Mouse (Mus musculus): ENCODE data around the gene Zfand3. TPM values are rescaled to one million over a fixed set of nuclear protein-coding genes. Genes with fewer than 3 reads are reported as not detected.
A peak's percentile ranks its signal among the peaks of the same experiment; 100 is the strongest.

Zfand3 gene
- polyA plus RNA-seq, 1 experiment, result 122 TPM

DNA sequence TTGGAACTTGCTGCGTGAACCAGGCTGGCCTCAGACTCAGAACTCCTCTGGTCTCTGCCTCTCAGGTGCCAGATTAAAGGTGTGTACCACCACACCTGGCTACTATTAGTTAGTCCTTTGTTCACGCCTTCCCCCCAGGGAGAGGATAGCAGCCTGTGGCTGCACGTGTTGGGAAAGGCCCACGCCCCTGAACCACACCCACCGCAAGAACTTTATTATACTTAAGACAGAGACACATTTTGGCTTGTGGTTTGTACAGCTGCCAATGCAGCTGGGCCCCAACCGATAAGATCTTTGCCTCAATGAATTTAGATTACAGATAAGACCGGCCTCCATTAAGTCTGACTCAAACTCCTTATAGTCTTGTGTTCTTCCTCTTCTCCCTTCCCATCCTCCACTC, 24.7 kb upstream of the Zfand3 start:
- Histone ChIP-seq H3K4me1 (ENCODE audit: control insufficient read depth, insufficient read depth, low read length) (no peaks in the 10 kb centered on the region; the same call in 1 of the 2 replicates), H3K4me3 (replicated peaks; ENCODE audit: extremely low read depth, low read depth, low read length) (no peak overlapping the region)
- TF ChIP-seq CTCF (IDR thresholded peaks at IDR 0.05; ENCODE audit: insufficient read depth, low read length), result no peak
- no peak for TF ChIP-seq POLR2A (IDR thresholded peaks at IDR 0.05; ENCODE audit: borderline replicate concordance, extremely low read depth, low read depth, low read length)
- DNase-seq, result no peak
- 57% methylated on average over 7 of the region's 7 CpGs for WGBS

- TF ChIP-seq CTCF (IDR thresholded peaks at IDR 0.05; ENCODE audit: insufficient read depth, low read length), result no peak
- no peak for TF ChIP-seq POLR2A (IDR thresholded peaks at IDR 0.05; ENCODE audit: borderline replicate concordance, extremely low read depth, low read depth, low read length)
- Histone ChIP-seq H3K4me3 (replicated peaks; ENCODE audit: extremely low read depth, low read depth, low read length) (no peak overlapping the region), H3K4me1 (ENCODE audit: control insufficient read depth, insufficient read depth, low read length) (peaks cover 4% of the 10 kb centered on the region; the same call in 1 of the 2 replicates)
- no peak for DNase-seq
- 63% methylated on average over 8 of the region's 8 CpGs for WGBS
These were observed 23.0 kb upstream of the Zfand3 start for GRCm38 (mm10) chr17:29981568-29981967.

DNA sequence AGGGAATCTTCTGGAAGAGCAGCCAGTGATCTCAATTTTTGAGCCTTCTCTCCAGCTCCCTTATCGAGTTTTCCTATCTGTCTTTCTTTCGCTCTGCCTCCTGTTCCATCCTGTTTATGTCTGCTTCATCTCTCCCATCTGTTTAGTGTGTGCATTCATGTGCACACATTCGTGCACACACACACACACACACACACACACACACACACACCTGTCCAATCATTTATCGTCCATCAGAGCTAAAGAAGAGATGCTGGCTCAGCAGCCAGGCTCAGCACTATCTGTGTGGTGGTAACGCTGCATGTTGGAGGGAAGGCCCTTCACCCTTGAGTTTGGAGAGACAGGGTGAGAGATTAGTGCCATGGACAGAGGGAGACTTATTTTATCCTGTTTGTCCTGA, 21.3 kb upstream of the Zfand3 start:
- H3K4me3 ChIP-seq (replicated peaks; ENCODE audit: extremely low read depth, low read depth, low read length), result no peak overlapping the region
- TF ChIP-seq CTCF (IDR thresholded peaks at IDR 0.05; ENCODE audit: insufficient read depth, low read length) (no peak), POLR2A (IDR thresholded peaks at IDR 0.05; ENCODE audit: borderline replicate concordance, extremely low read depth, low read depth, low read length) (no peak)
- 67% methylated on average over 5 of the region's 5 CpGs for WGBS
- no peak for DNase-seq
- H3K4me1 ChIP-seq (ENCODE audit: control insufficient read depth, insufficient read depth, low read length), result peaks cover 4% of the 10 kb centered on the region; the same call in 1 of the 2 replicates

GRCm38 (mm10) chr17:29984931-29985330, 19.6 kb upstream of the Zfand3 start:
- no peak for DNase-seq
- TF ChIP-seq POLR2A (IDR thresholded peaks at IDR 0.05; ENCODE audit: borderline replicate concordance, extremely low read depth, low read depth, low read length) (no peak), CTCF (IDR thresholded peaks at IDR 0.05; ENCODE audit: insufficient read depth, low read length) (no peak)
- 73% methylated on average over 7 of the region's 7 CpGs for WGBS
- H3K4me1 ChIP-seq (ENCODE audit: control insufficient read depth, insufficient read depth, low read length), result peaks cover 4% of the 10 kb centered on the region; the same call in 1 of the 2 replicates
- H3K4me3 ChIP-seq (replicated peaks; ENCODE audit: extremely low read depth, low read depth, low read length), result no peak overlapping the region

DNA sequence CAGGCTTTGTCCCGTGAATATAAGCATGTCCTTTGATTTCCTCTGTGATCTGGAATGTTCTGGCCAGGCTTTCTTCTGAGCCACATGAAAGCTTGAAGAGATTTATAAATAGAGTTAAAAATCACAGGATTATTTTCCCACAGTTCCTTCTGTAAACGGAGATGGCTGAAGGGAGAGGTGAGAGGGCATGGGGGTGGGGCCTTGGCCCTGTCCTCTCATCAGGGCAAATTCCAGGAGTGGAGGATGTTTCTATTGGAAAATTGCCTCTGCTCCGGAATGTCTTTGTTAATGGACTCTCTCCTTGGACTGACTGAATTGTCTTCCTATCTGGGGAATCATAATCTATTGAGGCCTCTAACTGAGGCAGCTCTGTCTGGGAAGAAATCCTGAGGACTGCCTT, 19.0 kb upstream of the Zfand3 start:
- WGBS, result 13% methylated on average over 3 of the region's 3 CpGs
- peaks cover 4% of the 10 kb centered on the region; the same call in 1 of the 2 replicates for H3K4me1 ChIP-seq (ENCODE audit: control insufficient read depth, insufficient read depth, low read length)
- no peak overlapping the region for H3K4me3 ChIP-seq (replicated peaks; ENCODE audit: extremely low read depth, low read depth, low read length)
- DNase-seq, result peak; percentile 13
- no peak for TF ChIP-seq CTCF (IDR thresholded peaks at IDR 0.05; ENCODE audit: insufficient read depth, low read length)
- no peak for TF ChIP-seq POLR2A (IDR thresholded peaks at IDR 0.05; ENCODE audit: borderline replicate concordance, extremely low read depth, low read depth, low read length)

- TF ChIP-seq CTCF (IDR thresholded peaks at IDR 0.05; ENCODE audit: insufficient read depth, low read length), result no peak
- no peak for TF ChIP-seq POLR2A (IDR thresholded peaks at IDR 0.05; ENCODE audit: borderline replicate concordance, extremely low read depth, low read depth, low read length)
- no peak for DNase-seq
- H3K4me1 ChIP-seq (ENCODE audit: control insufficient read depth, insufficient read depth, low read length), result peaks cover 4% of the 10 kb centered on the region; the same call in 1 of the 2 replicates
- WGBS, result 23% methylated on average over 5 of the region's 5 CpGs
- no peak overlapping the region for H3K4me3 ChIP-seq (replicated peaks; ENCODE audit: extremely low read depth, low read depth, low read length)
These were observed 16.4 kb upstream of the Zfand3 start for GRCm38 (mm10) chr17:29988141-29988540.

GRCm38 (mm10) chr17:29989653-29990052, 14.9 kb upstream of the Zfand3 start:
- WGBS, result 78% methylated on average over 5 of the region's 5 CpGs
- peaks cover 4% of the 10 kb centered on the region; the same call in 1 of the 2 replicates for H3K4me1 ChIP-seq (ENCODE audit: control insufficient read depth, insufficient read depth, low read length)
- TF ChIP-seq POLR2A (IDR thresholded peaks at IDR 0.05; ENCODE audit: borderline replicate concordance, extremely low read depth, low read depth, low read length) (no peak), CTCF (IDR thresholded peaks at IDR 0.05; ENCODE audit: insufficient read depth, low read length) (no peak)
- DNase-seq, result no peak
- H3K4me3 ChIP-seq (replicated peaks; ENCODE audit: extremely low read depth, low read depth, low read length), result no peak overlapping the region

DNA sequence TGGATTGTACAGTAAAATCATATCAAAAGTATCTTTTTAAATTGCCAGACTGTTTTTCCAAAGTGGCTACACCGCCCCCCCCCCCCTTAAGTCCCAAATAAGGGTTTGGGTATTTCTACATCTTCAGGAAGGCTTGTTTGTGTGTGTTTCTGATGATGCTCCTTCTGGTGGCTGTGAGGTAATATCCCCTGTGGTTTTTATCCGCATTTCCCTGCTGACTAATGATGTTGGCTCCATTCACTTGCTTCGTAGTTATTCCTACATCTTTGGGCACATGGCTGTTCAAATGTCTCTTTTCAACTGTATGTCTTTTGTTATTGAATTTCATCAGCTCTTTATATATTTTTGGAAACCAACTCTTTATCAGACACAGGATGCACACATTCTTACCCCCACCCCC, 14.4 kb upstream of the Zfand3 start:
- DNase-seq, result no peak
- Histone ChIP-seq H3K4me3 (replicated peaks; ENCODE audit: extremely low read depth, low read depth, low read length) (no peak overlapping the region), H3K4me1 (ENCODE audit: control insufficient read depth, insufficient read depth, low read length) (0 out of 2 replicates have a peak, but pooled peaks cover 2% of the 10 kb centered on the region)
- no peak for TF ChIP-seq POLR2A (IDR thresholded peaks at IDR 0.05; ENCODE audit: borderline replicate concordance, extremely low read depth, low read depth, low read length)
- no peak for TF ChIP-seq CTCF (IDR thresholded peaks at IDR 0.05; ENCODE audit: insufficient read depth, low read length)
- 85% methylated on average over 3 of the region's 3 CpGs for WGBS

DNA sequence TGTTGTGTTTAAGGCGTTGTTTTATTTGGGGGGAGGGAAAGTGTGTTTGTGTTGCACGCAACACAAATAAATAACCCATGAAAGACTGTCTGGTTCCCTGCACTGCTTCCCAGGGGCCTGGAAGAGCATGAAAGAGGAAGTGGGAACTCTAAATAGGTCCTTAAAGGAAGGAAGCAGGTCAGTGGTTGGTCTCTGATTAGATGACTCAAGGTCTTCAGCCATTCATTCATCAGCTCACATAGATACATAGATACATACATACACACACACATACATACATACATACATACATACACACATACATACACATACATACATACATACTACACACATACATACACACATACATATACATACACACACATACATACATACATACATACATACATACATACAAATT, 13.7 kb upstream of the Zfand3 start:
- no peak overlapping the region for H3K4me3 ChIP-seq (replicated peaks; ENCODE audit: extremely low read depth, low read depth, low read length)
- no peaks in the 10 kb centered on the region; the same call in 1 of the 2 replicates for H3K4me1 ChIP-seq (ENCODE audit: control insufficient read depth, insufficient read depth, low read length)
- WGBS, result 71% methylated on average over 2 of the region's 2 CpGs
- no peak for DNase-seq
- no peak for TF ChIP-seq POLR2A (IDR thresholded peaks at IDR 0.05; ENCODE audit: borderline replicate concordance, extremely low read depth, low read depth, low read length)
- no peak for TF ChIP-seq CTCF (IDR thresholded peaks at IDR 0.05; ENCODE audit: insufficient read depth, low read length)

GRCm38 (mm10) chr17:29993488-29993887, 11.0 kb upstream of the Zfand3 start:
- DNase-seq, result no peak
- H3K4me3 ChIP-seq (replicated peaks; ENCODE audit: extremely low read depth, low read depth, low read length), result no peak overlapping the region
- WGBS, result 86% methylated on average over 8 of the region's 8 CpGs
- no peaks in the 10 kb centered on the region; the same call in 1 of the 2 replicates for H3K4me1 ChIP-seq (ENCODE audit: control insufficient read depth, insufficient read depth, low read length)
- no peak for TF ChIP-seq CTCF (IDR thresholded peaks at IDR 0.05; ENCODE audit: insufficient read depth, low read length)
- TF ChIP-seq POLR2A (IDR thresholded peaks at IDR 0.05; ENCODE audit: borderline replicate concordance, extremely low read depth, low read depth, low read length), result no peak
